Mouse (Mus musculus) spleen, postnatal 4 days (tissue): ENCODE measurements around the gene Gns.
"Not testable (repeated sequence)": the region's sequence is repeated elsewhere in the genome, so short reads cannot be mapped to it uniquely, and the experiment has no call there.

Experiments used
- DNase-seq, 2 experiments: peaks; one replicate each; pipeline ENCODE4 v3.0.0; 2022; ENCODE audit warnings: low spot score in 2 of 2

The Gns gene

DNA sequence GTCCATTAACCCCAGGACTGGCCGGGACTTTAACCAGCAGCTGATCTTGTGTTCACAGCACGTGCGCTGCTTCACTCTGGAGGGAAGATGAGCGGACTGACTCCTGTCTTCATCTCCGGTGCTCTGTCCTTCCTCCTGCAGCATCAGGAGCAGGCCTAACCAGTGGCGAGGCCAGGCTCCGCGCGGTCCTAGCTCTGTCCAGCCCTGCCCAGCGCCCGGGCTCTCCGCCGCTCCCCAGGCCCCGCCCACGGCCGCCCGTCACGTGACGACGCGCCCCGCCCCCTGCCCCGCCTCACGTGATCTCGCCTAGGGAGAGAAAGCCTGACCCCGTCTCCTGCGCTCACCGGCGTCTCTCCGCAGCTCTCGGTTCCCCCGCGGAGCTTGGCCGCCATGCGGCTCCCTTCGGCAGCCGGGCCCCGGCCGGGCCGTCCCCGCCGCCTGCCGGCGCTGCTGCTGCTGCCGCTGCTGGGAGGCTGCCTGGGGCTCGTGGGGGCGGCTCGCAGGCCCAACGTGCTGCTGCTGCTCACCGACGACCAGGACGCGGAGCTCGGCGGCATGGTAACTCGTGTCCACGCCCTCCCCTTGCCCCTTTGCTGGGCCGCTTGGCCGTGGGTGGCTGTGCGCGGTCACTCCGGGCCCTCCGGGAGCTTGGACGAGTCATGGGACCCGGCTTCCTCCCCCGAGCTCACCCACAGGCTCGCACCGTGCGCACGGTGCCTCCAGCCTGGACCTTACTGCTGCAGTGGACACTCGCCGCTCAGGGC lies at the start of gene Gns:
Gns (plus strand) TSS at position 290 of the 764 bp plus-strand sequence.
- DNase-seq, result peak; percentile 86 to 95

DNA sequence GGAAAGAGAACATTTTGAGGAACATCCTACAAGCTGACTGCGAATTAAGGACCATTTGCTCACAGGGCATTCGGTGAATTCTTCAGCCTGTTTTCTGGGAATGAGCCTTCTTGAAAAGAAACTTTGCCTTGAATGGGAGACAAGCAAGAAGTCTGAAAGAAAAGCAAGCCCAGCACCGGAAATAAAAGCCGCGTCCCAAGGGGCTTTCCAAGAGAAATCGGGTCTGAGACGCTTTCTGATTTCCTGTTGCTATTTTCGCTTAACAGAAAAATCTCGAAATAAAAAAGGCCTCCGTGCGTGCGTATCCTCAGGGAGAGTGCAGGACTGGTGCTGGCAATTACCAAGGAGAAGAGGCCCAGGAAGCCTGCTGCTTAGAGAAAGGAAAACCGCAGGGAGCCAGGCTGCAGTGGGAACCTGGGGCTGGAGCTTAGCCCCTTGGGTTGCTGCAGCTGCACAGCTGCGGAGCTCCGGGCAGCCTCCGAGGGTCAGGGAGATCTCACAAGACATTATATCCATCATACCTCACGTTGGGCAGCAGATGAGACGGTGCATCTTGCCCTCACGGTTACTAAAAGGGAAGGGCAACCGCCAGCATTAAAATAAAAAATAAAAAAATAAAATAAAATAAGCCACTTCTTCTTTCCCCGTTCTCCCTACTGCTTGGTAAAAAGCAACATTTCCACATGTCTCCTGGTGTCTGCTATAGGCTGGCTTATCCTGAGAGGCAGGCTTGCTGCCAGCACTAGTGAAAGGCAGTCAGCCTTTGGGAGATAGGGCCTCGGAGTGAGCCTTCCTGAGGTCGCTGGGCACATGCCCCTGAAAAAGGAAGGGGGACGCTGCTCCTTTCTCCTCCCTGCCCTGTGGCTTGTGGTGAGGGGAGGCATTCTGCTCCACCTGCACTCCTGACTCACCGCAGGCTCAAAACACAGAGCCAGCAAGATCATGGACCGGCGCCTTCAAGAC lies 49.3 kb upstream of the Gns start:
- no peak for DNase-seq

DNA sequence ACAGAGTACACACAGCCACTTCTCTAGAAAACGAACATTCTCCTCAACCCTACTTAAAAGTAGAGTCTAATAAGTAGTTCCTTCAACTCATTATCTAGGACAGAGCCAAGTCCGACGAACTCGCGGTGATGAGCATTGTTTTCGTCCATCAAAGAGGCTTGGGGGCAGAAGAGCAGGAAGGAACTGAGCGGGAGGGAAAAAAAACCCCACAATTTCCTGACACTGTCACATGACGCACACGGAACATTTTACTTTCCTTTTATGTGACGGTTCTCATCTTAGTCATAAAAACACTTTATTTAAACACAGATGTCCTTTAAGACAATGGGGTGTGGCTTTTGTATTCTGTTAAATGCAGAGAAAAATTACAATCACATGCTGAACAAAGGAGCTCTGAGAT lies 48.5 kb upstream of the Gns start:
- DNase-seq, result no peak

DNA sequence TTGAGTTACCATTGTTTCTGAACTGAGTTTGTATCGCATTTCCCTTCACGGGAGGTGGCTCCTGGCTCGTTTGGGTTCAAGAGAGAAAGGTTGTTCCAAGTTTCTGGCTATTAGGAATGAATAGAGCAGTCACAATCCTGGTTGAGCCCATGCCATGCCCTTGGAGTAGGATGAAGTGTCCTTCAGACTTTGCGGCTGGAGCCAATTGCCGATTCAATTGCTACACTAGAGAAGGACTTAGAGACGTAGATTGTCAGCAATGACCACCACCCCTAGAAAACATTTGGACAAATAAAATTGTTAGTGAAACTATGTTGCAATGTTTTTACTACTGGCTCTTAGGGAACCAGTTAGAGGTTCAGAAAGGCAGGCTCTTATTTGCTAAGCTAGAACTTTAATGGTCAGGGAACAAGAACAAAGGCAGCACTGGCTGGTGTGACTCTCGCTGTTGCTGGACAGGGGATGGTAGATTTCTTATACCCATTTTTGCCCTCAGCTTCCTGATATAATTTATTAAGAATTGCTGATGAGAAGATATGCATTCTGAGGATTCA lies 46.4 kb upstream of the Gns start:
- no peak for DNase-seq

DNA sequence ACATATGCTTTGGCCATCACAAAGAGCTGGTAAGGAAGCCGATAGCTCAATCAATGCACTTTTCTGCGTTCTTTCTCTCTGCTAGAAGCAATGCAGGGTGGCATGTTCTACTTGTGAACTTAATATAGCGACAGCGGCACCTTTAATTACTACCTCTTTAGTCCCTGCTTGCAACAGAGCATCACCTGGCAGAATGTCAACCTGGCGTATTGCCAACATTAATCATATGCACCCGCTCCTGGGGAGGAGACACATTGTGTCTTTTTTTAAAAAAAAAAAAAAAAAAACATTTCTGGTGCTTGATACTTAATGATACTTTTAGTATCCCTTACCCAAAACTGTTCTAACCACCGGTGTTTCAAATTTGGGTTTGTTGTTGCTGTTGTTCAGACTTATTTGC lies 41.4 kb upstream of the Gns start:
- no peak for DNase-seq

DNA sequence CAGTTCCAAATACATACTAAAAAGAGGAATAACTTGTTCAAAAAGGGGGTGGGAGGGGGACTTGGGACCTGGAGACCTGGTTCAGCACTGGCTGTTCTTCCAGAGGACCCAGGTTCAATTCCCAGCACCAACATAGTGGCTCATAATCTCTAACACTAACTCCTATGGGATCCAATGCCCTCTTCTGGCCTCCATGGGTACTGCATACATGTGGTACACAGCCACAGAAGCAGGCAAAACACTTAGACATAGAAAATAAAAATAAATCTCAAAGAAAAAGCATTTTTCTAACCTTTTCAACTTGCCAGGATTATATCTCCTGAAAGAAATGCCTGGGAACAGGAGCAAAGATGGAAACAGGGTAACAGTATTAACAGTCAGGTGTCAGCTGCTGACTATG lies 38.7 kb upstream of the Gns start:
- DNase-seq, result no peak

DNA sequence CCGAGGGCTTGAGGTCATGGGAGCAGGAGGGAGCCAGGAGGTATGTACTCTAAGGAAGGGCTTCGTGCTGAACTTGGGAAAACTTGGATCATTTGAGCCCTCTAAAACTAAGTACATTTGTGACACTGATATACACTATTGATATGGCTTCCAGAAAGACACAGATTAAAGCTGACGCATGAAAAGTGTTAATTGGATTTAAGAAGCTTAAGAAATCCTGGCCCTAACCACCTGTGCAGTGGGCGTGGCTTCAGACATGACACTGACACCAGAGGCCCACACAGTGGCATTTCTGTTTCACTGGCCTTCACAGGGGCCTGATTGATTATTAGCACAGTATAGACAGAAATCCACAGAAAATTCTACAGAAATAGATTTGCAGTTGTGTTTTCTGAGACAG lies 35.3 kb upstream of the Gns start:
- DNase-seq, result no peak

DNA sequence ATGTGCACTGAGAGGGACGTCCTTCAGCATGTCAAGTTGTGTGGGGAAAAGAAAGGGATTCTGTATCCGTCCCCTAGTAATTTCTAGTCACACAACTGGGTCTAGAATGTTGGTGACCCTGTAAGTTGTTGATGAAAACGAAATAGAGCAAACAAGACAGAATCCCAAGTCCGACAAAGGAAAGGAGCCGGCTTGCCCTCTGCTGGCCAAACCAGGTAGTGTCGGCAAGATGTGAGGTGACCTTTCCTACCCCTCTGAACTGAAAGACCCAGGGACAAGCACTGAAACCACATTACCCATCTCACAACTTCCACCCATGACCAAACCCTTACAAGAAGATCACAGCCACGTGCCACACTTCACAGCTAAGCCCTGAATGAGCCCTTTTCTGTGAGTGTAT lies 34.0 kb upstream of the Gns start:
- DNase-seq, result peak; percentile 48 to 84

DNA sequence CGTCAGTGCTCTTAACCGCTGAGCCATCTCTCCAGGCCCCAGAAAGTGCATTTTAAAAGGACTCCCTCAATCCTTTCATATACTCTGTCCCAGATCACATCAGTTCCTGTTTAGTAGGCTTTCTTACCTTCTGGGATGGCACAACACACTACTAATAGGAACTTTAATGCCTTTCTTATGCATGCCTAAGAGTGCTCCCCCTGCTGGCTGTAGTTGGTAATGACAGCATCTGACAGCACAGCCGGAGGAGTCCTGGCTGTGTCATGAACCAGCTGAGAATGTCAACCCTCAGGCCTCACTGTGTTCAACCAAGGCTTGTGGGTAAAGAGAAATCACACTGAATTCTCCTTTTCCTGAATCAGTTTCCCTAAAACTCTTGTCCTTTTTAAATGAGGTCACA lies 30.3 kb upstream of the Gns start:
- peak; percentile 59 to 86 for DNase-seq

DNA sequence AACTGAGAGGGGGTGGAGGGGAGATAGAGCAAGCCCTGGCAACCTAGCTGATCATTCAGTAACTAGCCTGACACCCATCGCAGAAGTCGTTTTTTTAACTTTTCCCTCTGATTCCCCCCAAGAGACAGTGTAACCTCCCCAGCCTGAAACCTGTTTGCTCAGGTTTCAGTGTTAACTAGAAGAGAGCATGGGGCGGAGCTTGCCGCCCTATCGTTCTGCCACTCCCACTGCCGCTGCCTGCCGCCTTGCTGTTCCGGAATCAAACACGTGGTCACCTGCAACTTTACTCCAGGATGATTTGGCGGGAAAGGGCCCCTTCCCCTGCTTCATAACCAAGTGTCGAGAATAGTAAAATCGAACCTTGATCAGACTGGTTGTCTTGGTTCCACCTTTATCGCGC lies 28.4 kb upstream of the Gns start:
- not testable (repeated sequence) for DNase-seq

DNA sequence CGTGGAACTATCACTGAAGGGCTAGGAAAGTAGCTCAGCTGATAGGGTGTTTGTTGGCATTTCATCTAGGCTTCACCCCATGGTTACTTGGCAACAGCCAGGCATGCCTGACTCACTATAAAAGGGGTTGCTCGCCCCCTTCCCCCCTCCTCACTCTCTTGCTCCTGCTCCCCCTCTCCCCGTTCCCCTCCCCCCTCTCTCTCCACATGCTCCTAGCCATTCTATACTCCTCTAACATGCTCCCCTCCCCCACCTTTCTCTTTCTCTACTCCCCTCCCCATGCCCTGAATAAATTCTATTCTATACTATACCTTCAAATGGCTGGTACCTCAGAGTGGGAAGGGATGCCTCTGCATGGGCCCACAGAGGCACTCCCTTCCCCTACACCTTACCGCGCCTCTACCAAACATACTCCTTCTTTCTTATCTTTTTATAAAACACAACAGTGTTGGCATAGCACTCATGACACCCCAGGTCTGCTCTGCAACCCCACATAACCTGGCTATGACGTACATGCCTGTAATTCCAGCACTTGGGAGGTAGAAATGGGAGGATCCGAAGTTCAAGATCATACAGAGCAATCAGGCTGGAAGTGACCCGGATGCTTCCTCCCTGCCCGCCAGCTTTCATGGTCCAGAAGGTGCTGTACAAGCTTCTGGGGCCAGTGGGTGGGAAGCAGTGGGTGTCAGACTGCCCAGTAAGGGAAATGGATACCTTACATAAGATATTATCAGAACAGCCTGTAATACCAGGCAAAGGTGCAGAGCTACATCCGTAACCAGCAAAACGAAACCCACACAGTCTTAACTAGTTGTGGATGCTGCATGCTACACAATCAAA lies 23.9 kb upstream of the Gns start:
- DNase-seq, result no peak

DNA sequence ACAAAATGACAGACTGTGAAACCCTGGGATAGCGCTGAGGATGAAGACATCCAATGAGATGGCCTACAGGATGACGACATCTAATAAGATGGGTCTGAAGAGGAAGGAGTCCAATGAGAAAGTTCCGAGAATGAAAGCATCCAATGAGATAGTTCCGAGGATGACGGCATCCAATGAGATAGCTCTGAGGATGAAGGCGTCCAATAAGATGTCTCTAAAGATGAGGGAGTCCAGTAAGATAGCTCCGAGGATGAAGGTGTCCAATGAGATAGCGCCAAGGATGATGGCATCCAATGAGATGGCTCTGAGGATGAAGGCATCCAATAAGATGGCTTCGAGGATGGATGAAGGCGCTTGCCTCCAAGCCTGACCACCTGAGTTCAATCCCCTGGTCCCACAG lies 22.6 kb upstream of the Gns start:
- DNase-seq, result no peak

DNA sequence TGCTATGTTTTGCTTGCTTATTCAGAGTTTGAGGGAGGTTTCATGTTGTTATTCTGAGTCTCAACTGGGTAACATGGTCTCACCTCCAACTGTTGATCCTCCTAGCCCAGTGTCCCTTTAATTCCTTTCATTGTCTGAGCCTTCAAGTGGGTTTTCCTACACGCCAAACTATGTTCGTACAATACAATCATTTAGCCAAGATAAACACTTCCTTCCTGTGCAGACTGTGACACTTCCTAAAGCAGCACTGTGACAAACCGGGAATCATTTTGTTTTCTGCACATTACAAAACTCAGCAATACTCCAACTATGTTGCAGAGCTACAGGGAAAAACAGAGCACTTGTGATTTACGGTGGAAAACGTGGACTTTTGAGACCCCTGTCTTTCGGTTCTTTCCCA lies 21.0 kb upstream of the Gns start:
- no peak for DNase-seq

DNA sequence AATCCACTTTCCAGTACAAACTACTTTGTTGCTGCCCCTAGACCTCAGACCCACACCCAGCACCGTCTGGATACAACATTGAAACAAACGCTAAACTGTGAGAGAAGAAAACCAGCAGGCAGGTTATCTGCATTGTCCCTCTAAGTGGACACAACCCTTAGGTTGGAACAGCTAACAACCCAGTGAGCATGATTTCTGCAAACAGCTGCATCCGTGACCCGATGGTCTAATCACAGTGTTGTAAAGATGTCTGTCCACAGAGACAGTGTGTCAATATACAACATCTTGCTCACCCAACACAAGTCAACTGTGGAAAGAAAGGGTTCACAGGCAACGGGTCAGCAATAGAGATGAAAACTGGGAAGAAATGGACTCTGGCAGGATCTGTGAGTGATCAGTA lies 15.6 kb upstream of the Gns start:
- DNase-seq, result no peak

DNA sequence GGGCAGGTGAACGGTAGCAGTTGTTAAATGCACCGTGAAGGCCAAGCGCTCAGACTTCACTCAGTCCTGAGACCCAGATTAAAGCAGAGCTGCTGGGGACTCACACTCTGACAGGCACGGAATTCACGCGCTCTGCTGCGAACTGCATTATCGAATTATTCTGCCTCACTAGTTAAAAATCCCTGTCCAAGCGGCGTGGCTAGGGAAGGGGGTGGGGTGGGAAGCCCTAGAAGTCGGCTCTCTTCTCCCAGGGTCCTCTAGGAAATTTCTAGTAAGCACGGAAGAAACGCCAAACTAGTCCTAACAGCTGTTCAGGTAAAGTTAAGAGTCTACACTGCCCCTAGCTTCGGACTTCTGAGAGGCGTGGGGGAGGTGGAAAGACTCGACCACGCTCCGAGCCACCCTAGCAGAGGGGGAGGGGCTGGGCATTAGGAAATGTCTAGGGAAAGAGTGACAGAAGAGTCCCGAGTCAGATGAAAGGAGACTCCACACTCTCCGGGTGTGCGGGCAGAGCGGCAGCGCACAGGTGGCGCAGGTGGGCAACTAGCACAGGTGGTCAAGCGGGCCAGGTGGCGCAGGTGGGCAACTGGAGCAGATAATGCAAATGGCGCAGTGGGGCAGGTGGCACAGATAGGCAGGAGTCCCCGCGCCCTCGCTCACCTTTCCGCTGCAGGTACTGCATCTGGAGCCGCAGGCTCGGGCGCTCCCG lies 14.4 kb upstream of the Gns start:
- DNase-seq, result peak in 1 of 2 experiments; percentile 63

DNA sequence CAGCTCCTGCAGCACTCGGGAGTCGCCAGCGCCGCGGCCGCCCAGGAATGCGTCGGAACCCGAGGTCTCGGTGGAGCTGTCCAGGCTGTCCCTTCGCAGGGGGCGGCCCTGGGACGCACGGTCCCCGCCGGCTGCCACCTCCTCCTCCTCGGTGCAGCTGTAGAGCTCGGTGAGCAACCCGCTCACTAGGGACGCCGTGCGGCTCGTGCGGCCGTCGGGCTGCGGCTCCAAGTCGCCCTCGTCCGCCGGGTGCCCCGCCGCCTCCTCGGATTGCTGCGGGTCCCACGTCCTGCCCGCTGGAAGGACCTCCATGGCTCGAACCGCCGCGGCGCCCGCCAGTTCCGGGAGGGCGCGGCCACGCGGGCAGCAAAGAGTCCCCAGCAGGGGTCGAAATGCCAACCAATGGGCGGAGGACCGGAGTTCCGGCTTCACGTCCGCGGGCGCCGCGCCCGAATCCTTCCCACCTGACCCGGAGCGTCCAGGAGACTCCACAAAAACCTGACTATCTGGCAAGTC lies 13.8 kb upstream of the Gns start, which contains the start of gene Tbc1d30:
Tbc1d30 (minus strand) TSS at position 213 of the 516 bp plus-strand sequence.
- DNase-seq, result peak in 1 of 2 experiments; percentile 65

DNA sequence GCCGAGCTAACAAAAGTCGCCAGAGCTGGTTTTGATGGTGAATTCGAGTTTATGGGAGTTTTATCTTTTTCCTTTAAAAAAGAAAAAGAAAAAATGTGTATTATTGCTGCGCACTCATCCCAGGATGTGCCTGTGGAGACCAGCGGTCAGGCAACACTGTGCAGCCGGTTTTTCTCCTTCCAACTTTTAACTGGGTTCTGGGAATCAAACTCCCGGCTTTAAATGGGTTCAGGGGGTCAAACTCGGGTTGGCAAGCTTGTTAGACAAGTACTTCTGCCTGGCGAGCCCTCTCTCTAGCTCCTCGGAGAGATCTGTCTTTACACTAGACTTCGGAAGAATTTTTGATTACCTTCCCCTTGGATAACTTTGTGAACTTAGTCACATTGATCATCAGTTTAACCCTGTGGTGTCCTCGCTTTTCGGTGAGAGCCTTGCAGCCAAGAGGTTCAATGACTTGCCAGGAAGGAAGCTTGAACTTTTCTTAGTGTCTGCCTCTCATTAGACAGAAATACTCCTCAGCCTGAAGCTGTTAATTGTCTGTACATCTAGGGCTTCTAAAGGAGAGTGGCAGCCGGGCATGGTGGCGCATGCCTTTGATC lies 13.1 kb upstream of the Gns start:
- no peak for DNase-seq

DNA sequence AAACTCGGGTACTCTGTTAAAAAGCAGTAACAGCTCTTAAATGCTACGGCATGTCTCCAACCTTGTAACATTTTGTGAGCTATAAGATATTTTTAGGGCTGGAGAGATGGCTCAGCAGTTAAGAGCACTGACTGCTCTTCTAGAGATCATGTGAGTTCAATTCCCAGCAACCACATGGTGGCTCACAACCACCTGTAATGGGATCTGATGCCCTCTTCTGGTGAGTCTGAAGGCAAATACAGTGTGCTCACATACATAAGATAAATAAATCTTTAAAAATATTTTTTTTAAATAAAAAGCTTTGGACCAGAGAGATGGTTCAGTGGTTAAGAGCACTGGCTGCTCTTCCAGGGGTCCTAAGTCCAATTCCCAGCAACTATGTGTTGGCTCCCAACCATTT lies 4.5 kb upstream of the Gns start:
- no peak for DNase-seq

DNA sequence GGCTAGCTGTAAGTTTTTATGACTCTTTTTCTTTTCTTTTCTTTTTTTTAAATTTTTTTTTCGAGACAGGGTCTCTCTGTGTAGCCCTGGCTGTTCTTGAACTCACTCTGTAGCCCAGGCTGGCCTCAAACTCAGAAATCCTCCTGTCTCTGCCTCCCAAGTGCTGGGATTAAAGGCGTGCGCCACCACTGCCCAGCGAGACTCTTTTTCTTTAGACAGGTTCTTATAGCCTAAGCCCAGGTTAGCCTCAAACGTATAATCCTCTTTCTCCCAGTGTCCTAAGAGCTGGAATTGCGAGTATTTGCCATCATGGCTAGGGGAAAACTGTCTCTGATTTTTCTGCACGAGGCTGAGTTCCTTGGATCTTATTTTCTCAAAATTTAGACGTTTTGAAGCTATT lies 1.7 kb upstream of the Gns start:
- no peak for DNase-seq

DNA sequence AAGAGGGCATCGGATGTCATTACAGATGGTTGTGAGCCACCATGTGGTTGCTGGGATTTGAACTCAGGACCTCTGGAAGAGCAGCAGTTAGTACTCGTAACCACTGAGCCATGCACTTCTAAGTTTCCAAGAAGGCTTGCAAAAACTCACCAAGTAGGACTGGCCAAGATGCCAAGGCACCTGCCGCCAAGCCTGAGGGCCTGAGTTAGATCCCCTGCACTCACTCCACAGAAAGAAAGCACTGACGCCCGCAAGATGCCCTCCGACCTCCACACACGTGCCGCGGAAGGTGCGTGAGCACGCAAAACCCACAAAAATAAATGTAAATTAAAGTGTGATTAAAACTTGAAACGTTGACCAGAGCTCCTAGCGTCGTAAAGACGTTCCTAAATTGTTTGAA lies 584 bp upstream of the Gns start:
- DNase-seq, result no peak
